Mouse (Mus musculus): ENCODE measurements around the gene Optn.

The Optn gene

DNA sequence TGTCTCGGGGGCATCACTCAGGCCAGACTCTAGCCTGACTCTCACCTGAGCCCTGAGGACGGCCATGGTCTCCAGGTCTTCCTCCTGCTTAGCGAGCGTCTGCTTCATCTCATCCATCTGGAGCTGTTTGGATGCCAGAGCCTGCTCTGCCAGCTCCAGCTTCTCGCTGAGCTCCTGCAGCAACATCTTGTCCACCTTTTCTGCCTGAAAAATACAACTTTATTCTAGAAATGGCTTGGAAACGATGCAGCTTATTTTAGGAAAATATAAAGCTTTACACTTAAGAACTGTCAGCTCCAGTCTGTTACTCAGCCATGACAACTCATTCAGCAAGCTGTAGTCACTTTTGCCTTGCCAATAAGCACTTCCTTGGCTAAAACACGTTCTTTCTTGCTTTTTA, 32.6 kb downstream of the Optn start:
- in situ Hi-C loops (cut with MboI, MseI): no loop called here

GRCm38 (mm10) chr2:5029808-5030207, 34.0 kb downstream of the Optn start:
- in situ Hi-C loops (cut with MboI, MseI): no loop called here

- in situ Hi-C loops (cut with MboI, MseI): no loop called here
These were observed 35.8 kb downstream of the Optn start for GRCm38 (mm10) chr2:5028047-5028446.

- in situ Hi-C loops (cut with MboI, MseI): no loop called here
These were observed 36.8 kb downstream of the Optn start for GRCm38 (mm10) chr2:5027057-5027456.

DNA sequence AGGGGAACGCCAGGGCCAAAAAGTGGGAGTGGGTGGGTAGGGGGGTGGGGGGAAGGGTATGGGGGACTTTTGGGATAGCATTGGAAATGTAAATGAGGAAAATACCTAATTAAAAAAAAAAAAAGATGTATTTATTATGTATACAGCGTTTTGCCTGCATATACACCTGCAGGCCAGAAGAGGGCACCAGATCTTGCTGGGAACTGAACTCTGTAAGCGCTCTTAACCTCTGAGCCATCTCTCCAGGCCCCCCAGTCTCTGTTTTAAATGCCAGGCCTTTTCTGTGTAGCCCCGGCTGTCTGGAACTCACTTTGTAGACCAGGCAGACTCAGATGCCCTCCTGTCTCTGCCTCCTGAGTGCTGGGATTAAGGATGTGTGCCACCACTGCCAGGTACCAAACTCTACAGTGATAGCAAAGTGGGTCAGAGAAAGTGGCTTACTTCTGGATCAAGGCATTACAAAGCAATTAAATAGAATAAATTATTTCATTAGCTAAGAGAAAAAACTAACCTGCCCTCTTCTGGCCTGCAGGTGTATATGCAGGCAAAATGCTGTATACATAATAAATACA, 38.6 kb downstream of the Optn start:
- in situ Hi-C loops (cut with MboI, MseI): no loop called here

DNA sequence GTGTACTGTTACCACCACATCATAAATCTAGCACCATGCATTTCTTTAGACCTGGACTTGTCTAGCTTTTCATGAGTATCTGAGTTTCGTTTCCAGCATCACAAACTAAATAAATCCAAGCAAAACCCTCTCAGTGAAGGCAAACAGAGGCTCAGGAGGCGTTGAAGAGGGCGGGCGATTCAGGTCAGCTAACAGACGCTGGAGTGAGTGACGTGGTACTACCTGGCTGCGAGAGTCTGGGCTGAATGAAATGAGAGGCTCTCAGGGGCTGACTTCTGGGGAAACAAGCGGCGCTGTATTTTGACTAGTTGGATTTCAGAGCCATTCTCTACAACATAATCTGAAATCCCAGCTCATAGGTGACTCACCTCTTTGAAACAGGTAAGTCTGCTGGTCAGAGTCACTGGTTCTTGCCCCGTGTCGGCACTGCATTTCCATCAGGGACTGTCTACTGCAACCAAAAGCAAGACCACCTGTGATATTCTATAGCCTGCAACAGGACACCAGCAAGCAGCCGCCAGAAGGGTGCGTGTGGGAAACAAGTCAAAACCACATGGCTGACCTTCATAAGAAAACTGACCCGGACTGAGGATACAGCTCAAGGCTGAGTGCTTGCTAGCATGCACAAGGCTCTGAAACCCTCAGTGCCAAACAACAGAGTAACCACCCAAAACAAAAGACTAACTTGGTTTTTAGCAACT, 40.0 kb downstream of the Optn start:
- in situ Hi-C loops (cut with MboI, MseI): loop anchor here in 1 of 2 experiments (25.0 kb wide), 1 partner anchor 1712 kb away; no protein-coding TSS in a partner anchor

DNA sequence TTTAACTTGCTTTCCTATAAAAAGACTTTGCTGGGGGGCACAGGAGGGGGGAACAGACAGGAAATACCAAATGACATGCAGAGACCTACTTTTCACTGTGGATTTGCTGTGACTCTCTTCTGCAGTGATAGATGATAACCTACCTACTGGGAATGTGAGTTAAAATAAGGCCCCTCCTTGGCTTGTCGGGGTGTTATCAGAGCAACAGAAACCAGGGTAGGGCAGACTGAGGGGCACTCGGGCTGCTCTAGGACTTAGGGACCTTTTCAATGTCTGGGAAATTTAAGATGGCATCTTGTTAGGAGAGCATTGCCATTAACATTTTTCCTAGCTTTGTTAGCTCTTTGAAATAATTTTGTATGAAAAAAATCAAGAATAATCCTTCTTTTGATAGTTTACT, 40.6 kb downstream of the Optn start:
- in situ Hi-C loops (cut with MboI, MseI): loop anchor here in 1 of 2 experiments (25.0 kb wide), 1 partner anchor 1711 kb away; no protein-coding TSS in a partner anchor

- in situ Hi-C loops (cut with MboI, MseI): loop anchor here in 1 of 2 experiments (25.0 kb wide), 1 partner anchor 1707 kb away; no protein-coding TSS in a partner anchor
These were observed 44.1 kb downstream of the Optn start for GRCm38 (mm10) chr2:5019708-5020107.

DNA sequence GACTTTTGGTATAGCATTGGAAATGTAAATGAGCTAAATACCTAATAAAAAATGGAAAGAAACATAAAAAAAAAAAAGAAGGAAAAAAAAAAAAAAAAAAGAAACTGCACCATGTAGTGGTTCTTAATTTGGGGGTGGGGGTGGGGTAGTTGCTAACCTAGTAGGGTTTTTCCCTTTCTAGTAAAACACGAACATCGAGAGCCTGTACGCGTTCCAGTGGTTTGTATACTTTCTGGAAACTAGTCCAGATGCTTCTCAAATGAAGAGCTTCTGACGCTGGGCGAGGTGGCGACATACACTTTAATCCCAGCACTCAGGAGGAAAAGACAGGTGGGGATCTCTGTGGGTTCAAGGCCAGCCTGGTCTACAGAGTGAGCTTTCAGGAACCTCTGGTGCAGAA, 46.9 kb downstream of the Optn start:
- in situ Hi-C loops (cut with MboI, MseI): loop anchor here in 1 of 2 experiments (25.0 kb wide), 1 partner anchor 1705 kb away; no protein-coding TSS in a partner anchor

DNA sequence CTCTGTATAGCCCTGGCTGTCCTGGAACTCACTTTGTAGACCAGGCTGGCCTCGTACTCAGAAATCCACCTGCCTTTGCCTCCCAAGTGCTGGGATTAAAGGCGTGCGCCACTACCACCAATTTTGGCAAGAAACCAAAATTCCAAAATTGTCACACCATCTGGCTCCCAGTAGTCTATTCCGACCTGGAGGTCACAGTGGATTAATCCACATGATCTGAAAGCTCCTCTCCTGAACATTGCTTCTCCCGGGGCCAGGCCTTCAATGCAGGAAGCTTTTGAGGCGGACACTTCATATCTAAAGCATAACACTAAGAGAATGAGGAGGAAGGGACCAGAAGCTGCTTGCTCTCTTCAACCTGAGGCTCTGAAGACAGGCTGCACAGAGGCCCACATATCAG, 48.3 kb downstream of the Optn start:
- in situ Hi-C loops (cut with MboI, MseI): loop anchor here in 1 of 2 experiments (25.0 kb wide), 1 partner anchor 1703 kb away; no protein-coding TSS in a partner anchor

- in situ Hi-C loops (cut with MboI, MseI): loop anchor here in 1 of 2 experiments (25.0 kb wide), 1 partner anchor 1702 kb away; no protein-coding TSS in a partner anchor
These were observed 49.2 kb downstream of the Optn start for GRCm38 (mm10) chr2:5014616-5015015.

DNA sequence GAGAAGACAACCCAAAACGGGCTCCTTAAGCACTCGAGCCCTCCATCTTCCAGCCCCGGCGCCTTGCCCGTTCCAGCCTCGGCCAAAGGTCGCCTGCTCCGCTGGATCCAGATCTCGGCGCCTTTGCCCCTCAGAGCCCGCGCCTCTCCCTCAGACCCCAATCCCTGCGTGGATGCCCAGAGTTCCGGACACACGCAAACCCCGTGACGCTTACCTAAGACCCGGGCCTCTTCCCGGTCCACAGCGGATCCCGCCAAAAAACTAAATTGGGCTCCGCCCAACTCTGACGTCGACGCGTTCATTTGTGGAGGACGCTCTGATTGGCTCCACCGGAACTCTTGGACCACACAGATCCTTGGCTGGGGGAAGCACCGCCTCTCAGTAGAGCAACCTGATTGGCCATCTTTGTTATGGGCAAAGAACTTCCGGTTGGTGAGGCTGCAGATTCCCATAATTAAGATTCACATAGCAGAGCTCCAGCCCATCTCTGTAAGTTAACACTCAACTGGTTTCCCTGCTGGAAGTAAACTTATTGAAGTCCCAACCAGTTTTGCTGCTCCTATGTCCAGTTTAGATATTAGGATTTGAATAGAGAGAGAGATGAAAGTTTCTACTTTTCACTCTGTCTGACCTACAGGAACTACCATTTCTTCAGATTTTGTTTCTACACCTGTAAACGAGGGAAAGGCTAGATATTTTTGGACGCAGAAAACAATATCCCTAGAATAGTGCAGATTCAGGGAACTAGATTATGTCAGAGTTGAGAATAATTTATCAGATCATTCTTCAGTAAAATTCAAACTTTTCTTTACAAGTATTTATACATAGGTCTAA, 51.1 kb downstream of the Optn start, which contains the start of gene Mcm10:
TSS of gene Mcm10 (minus strand) at position 301 of the 834 bp plus-strand sequence.
- in situ Hi-C loops (cut with MboI, MseI): loop anchor here in 1 of 2 experiments (25.0 kb wide), 1 partner anchor 1700 kb away; no protein-coding TSS in a partner anchor

DNA sequence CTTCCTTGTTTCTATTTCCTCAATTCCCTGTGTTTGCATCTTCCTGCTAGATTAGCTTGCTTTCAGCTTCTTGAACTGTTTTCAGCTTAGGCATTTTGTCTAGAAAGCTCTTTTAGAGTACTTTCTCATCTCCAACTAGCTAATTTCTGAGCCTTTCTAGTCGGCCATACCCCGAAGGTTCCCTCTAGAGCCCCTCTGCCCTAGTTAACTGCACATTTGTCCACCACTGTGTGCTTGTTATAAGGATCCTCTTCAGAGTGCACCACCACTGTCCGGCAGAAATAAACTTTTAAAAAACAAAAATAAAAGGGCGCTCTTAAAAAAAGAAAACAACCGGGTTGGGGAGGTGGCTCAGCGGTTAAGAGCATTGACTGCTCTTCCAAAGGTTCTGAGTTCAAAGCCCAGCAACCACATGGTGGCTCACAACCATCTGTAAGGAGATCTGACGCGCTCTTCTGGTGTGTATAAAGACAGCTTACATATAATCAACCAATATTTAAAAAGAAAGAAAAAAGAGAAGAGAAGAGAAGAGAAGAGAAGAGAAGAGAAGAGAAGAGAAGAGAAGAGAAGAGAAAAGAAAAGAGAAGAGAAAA, 51.9 kb downstream of the Optn start:
- in situ Hi-C loops (cut with MboI, MseI): loop anchor here in 1 of 2 experiments (25.0 kb wide), 1 partner anchor 1700 kb away; no protein-coding TSS in a partner anchor

DNA sequence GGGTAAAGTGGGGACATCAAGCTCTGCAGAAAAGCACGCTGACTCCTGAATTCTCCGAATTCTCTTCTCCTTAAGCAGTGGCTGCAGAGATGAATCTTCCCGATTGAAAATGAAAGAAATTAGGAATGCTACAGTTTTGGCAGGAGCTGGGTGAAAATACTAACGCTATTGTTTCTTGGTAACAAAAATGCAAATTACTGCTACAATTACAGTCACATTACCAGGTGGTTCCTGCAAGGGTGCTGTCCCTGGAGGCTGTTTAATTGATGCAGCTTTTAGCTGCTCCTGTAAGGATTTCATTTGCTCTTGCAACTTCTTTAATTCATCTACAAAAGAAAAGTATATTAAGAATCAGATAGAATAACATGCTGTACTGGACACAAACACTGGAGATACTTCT, 56.7 kb downstream of the Optn start:
- in situ Hi-C loops (cut with MboI, MseI): loop anchor here in 1 of 2 experiments (25.0 kb wide), 1 partner anchor 1695 kb away; no protein-coding TSS in a partner anchor

DNA sequence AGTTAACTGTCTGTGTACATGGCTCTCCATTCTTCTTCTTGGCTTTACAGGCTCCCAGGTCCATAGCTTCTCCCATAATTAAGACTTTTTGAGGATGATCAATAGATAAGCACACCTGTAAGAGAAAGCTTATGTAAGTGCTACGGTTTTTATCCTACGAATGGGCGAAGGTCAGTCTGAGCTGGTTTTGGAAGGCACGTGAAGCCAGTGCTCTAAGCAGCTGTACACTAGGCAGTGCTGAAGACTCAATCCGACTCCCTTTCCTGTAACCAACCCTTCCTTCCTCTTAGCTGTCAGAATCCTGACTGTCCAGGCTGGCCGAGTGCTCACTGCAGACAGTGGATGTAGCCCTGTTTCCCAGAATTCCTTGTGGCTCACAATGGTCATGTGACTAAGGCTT, 62.6 kb downstream of the Optn start:
- in situ Hi-C loops (cut with MboI, MseI): loop anchor here (5.0 to 25.0 kb wide), 2 partner anchors 89 to 1689 kb away; no protein-coding TSS in a partner anchor

- in situ Hi-C loops (cut with MboI, MseI): no loop called here
These were observed 64.9 kb downstream of the Optn start for GRCm38 (mm10) chr2:4998905-4999304.

GRCm38 (mm10) chr2:4996421-4996824, 67.4 kb downstream of the Optn start:
- in situ Hi-C loops (cut with MboI, MseI): no loop called here

GRCm38 (mm10) chr2:4995646-4996045, 68.2 kb downstream of the Optn start:
- in situ Hi-C loops (cut with MboI, MseI): no loop called here

- in situ Hi-C loops (cut with MboI, MseI): loop anchor here in 1 of 2 experiments (5.0 kb wide), 1 partner anchor 77 kb away; the partner anchor contains the start of gene Phyh
These were observed 69.4 kb downstream of the Optn start for GRCm38 (mm10) chr2:4994436-4994835.

DNA sequence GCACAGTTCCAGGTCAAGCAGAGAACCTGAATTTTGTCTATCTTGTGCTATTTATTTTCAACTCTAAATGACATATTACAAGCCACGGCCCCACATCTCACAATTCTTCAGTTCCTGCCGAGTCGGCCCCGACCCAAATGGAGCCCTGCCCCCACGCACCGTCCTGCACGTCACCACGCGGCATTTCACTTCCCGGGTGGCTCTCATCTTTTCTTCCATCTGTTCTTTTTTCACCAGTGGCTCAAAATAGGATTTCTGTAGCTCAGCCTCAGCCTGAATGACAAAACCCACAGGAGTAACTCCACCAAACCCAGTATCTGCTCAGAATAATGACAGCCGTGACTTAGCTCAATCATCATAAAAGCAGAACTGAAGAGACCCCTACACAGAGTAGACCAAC, 70.3 kb downstream of the Optn start:
- in situ Hi-C loops (cut with MboI, MseI): loop anchor here in 1 of 2 experiments (5.0 kb wide), 1 partner anchor 76 kb away; the partner anchor contains the start of gene Phyh

Measured in T-helper 17 cell (primary cell).